Mouse (Mus musculus) bone marrow macrophage, adult 2 months (primary cell): ENCODE data around the gene Olfr632. TPM values are rescaled to one million over a fixed set of nuclear protein-coding genes. Genes with fewer than 3 reads are reported as not detected.
"Not testable (repeated sequence)": the region's sequence is repeated elsewhere in the genome, so short reads cannot be mapped to it uniquely, and the experiment has no call there.

Experiments
- H3K27ac ChIP-seq: 2 replicates; pipeline ENCODE4 v1.5.1; 2012; ENCODE audit warnings: low read depth, low read length; ENCODE audit not compliant: insufficient read depth
- H3K4me1 ChIP-seq: 2 replicates; pipeline ENCODE4 v1.6.1; 2012; ENCODE audit warnings: low read length; ENCODE audit not compliant: control insufficient read depth, insufficient read depth
- H3K4me3 ChIP-seq: 2 replicates; pipeline ENCODE4 v1.5.1; 2012; ENCODE audit warnings: mild to moderate bottlenecking, low read length, moderate library complexity; ENCODE audit not compliant: insufficient read depth
- CTCF ChIP-seq: IDR thresholded peaks from 2 replicates; pipeline ENCODE4 v1.5.1; 2012; ENCODE audit warnings: low read depth, mild to moderate bottlenecking, low read length, moderate library complexity
- POLR2A ChIP-seq: IDR thresholded peaks from 2 replicates; pipeline ENCODE4 v1.6.1; 2012; ENCODE audit warnings: mild to moderate bottlenecking, low read depth, low read length, borderline replicate concordance
- polyA plus RNA-seq: library from polyadenylated mRNA; stranded (reverse); fragments of >200 nt; gene quantifications from 2 replicates; pipeline ENCODE4 v1.2.4, GENCODE M21; 2012; ENCODE audit not compliant: missing spikeins, insufficient read depth, insufficient read length

The Olfr632 gene
- polyA plus RNA-seq, result not detected in 2 replicates

GRCm38 (mm10) chr7:103934264-103934663 is at the start of gene Olfr632:
Olfr632 (plus strand) TSS chr7:103934347.
- Histone ChIP-seq H3K4me1 (no peaks in the 10 kb centered on the region), H3K4me3 (no peak within 1 kb of the TSS), H3K27ac (no peak within 1 kb of the TSS)
- TF ChIP-seq POLR2A, result no peak
- no peak for TF ChIP-seq CTCF

GRCm38 (mm10) chr7:103886152-103886551 is 48.0 kb upstream of the Olfr632 start, which contains the start of gene Olfr66:
Olfr66 (minus strand) TSS chr7:103886252.
- H3K27ac ChIP-seq, result no peak within 1 kb of the TSS
- no peak for TF ChIP-seq CTCF
- TF ChIP-seq POLR2A, result no peak
- no peaks in the 10 kb centered on the region for H3K4me1 ChIP-seq
- H3K4me3 ChIP-seq, result no peak within 1 kb of the TSS

GRCm38 (mm10) chr7:103894385-103894784 is 39.8 kb upstream of the Olfr632 start, which contains the start of gene Olfr64:
Olfr64 (minus strand) TSS chr7:103894485.
- Histone ChIP-seq H3K27ac (no peak within 1 kb of the TSS), H3K4me1 (no peaks in the 10 kb centered on the region), H3K4me3 (no peak within 1 kb of the TSS)
- TF ChIP-seq CTCF (no peak), POLR2A (no peak)

- TF ChIP-seq POLR2A, result no peak
- TF ChIP-seq CTCF, result no peak
Measured at GRCm38 (mm10) chr7:103903187-103903586, 31.0 kb upstream of the Olfr632 start, which contains the start of gene Olfr65. Olfr65 (plus strand) TSS chr7:103903487.

GRCm38 (mm10) chr7:103910047-103910446 is 24.1 kb upstream of the Olfr632 start:
- H3K27ac ChIP-seq, result no peak overlapping the region
- H3K4me3 ChIP-seq, result no peak overlapping the region
- H3K4me1 ChIP-seq, result no peaks in the 10 kb centered on the region
- no peak for TF ChIP-seq CTCF
- no peak for TF ChIP-seq POLR2A

More at GRCm38 (mm10) chr7:103903187-103903586, 31.0 kb upstream of the Olfr632 start, which contains the start of gene Olfr65:
- no peak within 1 kb of the TSS for H3K4me3 ChIP-seq
- H3K4me1 ChIP-seq, result no peaks in the 10 kb centered on the region
- H3K27ac ChIP-seq, result no peak within 1 kb of the TSS

GRCm38 (mm10) chr7:103912969-103913511 is 21.1 kb upstream of the Olfr632 start:
- no peak overlapping the region for H3K4me3 ChIP-seq
- no peak overlapping the region for H3K27ac ChIP-seq
- TF ChIP-seq POLR2A (no peak), CTCF (no peak)
- H3K4me1 ChIP-seq, result no peaks in the 10 kb centered on the region

GRCm38 (mm10) chr7:103915338-103915737 is 18.8 kb upstream of the Olfr632 start:
- H3K27ac ChIP-seq, result no peak overlapping the region
- TF ChIP-seq POLR2A, result no peak
- TF ChIP-seq CTCF, result no peak
- no peaks in the 10 kb centered on the region for H3K4me1 ChIP-seq
- H3K4me3 ChIP-seq, result no peak overlapping the region

- no peak for TF ChIP-seq POLR2A
- TF ChIP-seq CTCF, result no peak
- H3K4me3 ChIP-seq, result no peak within 1 kb of the TSS
- H3K4me1 ChIP-seq, result no peaks in the 10 kb centered on the region
- H3K27ac ChIP-seq, result no peak within 1 kb of the TSS
Measured at GRCm38 (mm10) chr7:103928525-103928924, 5.6 kb upstream of the Olfr632 start, which contains the start of gene Olfr631. Olfr631 (plus strand) TSS chr7:103928825.

- H3K27ac ChIP-seq, result no peak overlapping the region
- H3K4me3 ChIP-seq, result no peak overlapping the region
- no peaks in the 10 kb centered on the region for H3K4me1 ChIP-seq
- no peak for TF ChIP-seq POLR2A
- TF ChIP-seq CTCF, result peak; percentile 33; the same call in 1 of the 2 replicates
Measured at GRCm38 (mm10) chr7:103942730-103943129, 8.6 kb downstream of the Olfr632 start.

GRCm38 (mm10) chr7:103944137-103944536 is 10.0 kb downstream of the Olfr632 start, which contains the start of gene Olfr633:
Olfr633 (plus strand) TSS chr7:103944437.
- H3K4me3 ChIP-seq, result no peak within 1 kb of the TSS
- no peaks in the 10 kb centered on the region for H3K4me1 ChIP-seq
- H3K27ac ChIP-seq, result no peak within 1 kb of the TSS
- no peak for TF ChIP-seq CTCF
- TF ChIP-seq POLR2A, result no peak

GRCm38 (mm10) chr7:103966873-103967272 is 32.7 kb downstream of the Olfr632 start:
- not testable (repeated sequence) for H3K4me3 ChIP-seq, H3K27ac ChIP-seq, H3K4me1 ChIP-seq
